Mouse (Mus musculus) gastrocnemius, adult 18-20 months (tissue): ENCODE data around the gene Myod1. TPM values are rescaled to one million over a fixed set of nuclear protein-coding genes. Genes with fewer than 3 reads are reported as not detected.

Experiments
- DNase-seq: peaks from one replicate; pipeline ENCODE4 v3.0.0; 2021; ENCODE audit warnings: low spot score
- total RNA-seq, 2 experiments: library from RNA; stranded (reverse); gene quantifications; 2 replicates each; pipeline ENCODE4 v1.2.3; 2021

The Myod1 gene
- total RNA-seq, 2 experiments from 2014 or later, result 14.9 to 15.5 TPM

GRCm38 (mm10) chr7:46390226-46390625 lies 14.0 kb downstream of the Myod1 start:
- DNase-seq, result no peak

DNA sequence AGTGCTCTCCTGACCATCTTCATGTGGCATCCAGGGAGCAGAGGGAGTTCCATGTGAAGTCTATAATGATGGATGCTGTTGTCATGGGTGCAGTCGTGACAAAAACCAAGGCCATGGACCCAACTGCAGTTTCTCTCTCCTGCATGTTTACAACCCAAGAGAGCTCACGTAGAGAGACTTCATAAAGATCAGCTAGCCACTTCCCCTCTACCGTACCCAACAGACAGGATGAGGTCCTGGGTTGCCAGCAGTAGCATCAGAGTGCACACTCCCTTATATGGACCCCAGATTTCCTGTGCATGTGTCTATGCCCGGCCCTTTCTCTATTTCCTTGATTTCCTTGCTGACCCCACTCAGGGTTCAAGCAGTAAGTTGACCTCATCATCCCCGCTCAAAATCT lies 15.4 kb downstream of the Myod1 start:
- no peak for DNase-seq

- peak; percentile 86 for DNase-seq
Measured at GRCm38 (mm10) chr7:46393116-46393515, 16.8 kb downstream of the Myod1 start.

DNA sequence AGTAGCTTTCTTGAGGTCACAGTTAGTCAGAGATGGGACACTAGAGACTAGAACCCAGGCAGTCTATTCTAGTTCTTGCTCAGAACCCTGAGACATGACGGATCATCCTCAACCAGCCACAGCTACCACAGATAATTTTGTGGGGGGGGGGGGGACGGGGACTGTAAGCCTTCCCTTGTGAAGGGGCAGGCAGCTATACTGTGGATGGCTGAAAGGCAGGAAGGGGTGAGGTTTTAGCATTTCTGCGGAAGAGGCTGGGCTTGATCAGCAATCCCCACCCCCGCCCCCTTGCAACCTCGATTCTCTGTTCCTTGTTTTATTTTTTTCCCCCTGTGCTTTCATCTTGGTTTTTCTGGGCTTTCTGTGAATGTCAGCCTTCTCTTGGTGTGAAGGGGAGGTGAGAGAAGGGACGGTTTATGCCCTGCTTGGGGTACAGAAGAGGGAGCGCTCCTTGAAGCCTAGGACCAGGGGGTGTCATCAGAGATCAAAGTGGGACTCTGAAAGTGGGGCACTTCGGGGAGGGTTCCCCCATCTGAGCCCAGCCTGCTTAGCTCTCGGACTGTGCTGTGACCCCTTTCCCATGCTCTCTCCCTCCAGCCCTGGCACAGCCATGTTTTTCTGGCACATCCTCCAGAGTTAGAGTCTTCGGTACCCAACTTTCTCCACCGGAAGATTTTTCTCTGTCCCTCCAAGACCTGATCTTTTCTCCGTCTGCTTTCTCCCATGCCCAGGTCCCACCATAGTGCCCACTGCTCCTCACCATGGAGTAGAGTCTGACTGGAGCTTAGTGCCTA lies 17.6 kb downstream of the Myod1 start:
- DNase-seq, result no peak

DNA sequence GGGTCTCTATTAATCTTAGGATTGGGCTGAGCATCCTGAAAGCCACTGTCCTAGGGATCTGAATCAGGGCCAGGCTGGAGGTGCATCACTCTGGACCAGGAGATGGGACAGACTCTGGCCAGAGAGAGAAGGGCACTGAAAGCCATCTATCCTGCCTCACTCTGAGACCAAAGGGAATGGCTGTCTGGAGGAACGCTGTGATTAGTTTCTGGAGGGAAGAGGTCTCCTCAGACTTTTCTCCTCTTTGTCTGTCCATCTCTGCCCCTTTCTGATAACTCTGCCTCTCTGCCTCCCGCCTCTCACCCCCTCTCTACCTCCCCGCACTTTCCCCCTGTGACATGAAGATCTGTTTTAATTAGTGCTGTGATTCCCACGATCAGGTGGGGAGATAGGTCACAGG lies 18.7 kb downstream of the Myod1 start:
- DNase-seq, result no peak

DNA sequence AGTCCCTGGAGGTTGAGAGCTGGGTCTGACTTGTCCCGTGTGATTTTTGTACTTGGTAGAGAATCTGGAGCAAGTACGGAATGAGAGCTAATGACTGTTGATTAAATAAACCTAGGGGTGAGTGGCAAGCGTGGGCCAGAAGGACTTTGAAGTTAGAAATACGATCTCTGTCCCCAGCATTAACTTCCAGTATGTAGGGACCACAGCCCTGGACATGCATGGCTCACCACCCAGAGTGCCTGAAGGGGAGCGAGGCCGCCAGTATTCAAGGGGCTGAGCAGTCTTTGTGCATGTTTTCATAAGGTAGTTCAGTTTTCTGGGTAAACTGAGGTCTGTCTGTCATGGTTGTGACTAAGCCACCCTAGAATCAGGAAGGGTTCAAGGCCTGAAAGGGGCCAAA lies 19.3 kb downstream of the Myod1 start:
- DNase-seq, result no peak

DNA sequence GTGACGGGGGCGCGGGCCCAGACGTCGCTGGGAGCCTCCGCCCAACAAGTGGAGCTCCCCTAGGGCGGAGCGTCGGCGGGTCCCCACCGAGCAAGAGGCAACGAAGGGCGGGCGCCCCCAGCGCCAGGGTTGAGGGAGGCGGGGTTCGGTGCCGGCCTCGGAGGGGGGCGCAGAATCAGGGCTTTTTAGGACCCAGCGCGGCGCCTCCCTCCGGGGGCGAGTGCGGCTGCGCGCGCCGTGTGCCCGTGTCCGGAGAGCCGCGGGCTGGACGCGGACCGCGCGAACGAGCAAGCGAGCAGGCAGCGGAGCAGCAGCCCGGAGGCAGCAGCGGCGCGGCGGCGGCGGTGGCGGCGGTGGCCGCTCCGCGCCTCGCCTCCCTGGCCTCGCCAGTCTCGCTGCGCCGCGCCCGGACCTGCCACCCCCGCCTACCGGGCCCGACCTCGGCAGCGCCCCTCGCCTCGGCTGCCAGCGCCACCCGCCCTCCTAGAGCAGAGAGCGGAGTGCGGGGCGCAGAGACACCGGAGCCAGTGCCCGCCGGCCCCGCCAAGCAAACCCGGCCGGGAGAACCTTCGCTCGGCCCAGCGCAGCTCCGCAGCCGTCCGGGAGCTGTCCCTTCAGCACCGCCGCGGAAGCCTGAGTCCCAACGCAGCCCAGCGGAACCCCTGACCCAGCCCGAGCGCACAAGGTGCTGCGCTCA lies 20.1 kb downstream of the Myod1 start, which contains the start of gene Kcnc1:
Gene Kcnc1 (plus strand): TSS at position 267 of the 697 bp plus-strand sequence.
- DNase-seq, result peak; percentile 70

- DNase-seq, result no peak
Measured at GRCm38 (mm10) chr7:46396928-46397731, 20.9 kb downstream of the Myod1 start.

- no peak for DNase-seq
Measured at GRCm38 (mm10) chr7:46397732-46398333, 21.6 kb downstream of the Myod1 start.

- DNase-seq, result no peak
Measured at GRCm38 (mm10) chr7:46398612-46399011, 22.3 kb downstream of the Myod1 start.

GRCm38 (mm10) chr7:46399676-46400075 lies 23.4 kb downstream of the Myod1 start:
- DNase-seq, result no peak

GRCm38 (mm10) chr7:46400346-46400745 lies 24.1 kb downstream of the Myod1 start:
- DNase-seq, result no peak

GRCm38 (mm10) chr7:46401371-46402180 lies 25.3 kb downstream of the Myod1 start:
- DNase-seq, result no peak

- peak; percentile 89 for DNase-seq
Measured at GRCm38 (mm10) chr7:46403616-46404485, 27.6 kb downstream of the Myod1 start.

GRCm38 (mm10) chr7:46404756-46405155 lies 28.5 kb downstream of the Myod1 start:
- no peak for DNase-seq

GRCm38 (mm10) chr7:46408606-46409005 lies 32.3 kb downstream of the Myod1 start:
- DNase-seq, result peak; percentile 71

DNA sequence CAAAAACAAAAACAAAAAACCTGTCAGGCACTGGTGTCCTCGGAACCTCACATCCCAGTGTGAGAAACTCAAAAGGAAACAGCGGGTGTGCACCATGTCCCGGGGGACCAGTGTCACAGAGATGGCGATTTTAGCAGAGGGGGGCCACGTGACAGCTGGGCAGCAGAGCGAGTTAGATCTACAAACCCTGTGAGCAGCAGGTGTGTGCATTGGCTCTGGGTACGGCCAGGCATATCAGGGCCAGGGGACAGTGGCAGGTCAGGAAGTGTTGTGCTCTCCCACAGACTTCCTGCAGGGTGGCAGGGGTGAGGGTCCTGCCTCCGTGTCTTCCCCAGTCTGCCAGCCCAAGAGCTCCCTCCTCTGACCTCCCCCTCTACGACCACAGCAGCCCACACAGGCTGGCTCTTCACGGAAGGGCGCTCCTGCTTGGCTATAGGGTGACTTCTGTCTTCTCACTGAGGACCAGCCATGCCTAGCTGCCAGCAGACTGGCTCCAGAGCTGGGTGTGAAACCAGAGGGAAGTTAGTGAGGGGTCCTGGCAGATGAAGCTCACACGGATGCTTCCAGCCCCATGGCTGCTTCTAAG lies 33.0 kb downstream of the Myod1 start:
- DNase-seq, result no peak

DNA sequence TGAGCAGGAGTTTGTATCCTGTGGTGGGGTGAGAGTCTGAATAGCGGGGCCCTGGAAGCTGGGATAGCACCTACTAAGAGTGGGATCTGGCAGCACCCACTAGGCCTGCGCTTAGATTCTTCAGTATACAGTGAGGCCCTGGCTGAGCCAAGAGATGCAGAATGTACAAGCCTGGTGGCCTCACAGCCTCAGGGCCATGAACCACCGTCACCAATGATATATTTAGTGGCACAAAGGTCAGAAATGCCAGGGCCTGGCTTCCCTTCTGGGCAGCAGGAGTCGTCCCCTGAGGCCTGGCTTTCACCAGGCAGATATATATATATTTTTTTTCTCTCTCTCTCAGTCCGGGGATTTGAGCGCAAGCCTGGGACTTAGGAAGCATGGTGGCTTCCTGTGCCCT lies 34.5 kb downstream of the Myod1 start:
- DNase-seq, result peak; percentile 74

DNA sequence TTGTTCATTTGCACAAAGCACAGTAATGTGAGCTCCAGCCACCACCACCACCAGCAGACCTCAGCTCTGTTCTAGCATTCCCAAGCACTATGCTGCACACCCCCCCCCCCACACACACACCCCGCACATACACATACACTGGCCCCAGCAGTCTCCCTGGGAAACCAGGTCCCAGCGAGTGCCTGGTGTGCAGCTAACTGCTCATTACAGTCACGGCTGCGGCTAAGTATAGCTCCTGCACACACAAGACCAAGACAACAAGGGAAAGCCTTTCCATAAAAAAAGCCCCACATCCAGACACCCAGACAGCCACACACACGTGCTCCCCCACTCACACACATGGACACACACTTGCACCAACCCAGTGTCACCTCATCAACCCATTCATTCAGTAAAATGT lies 36.5 kb downstream of the Myod1 start:
- DNase-seq, result no peak
